Mouse (Mus musculus): Measurements from ENCODE around the gene Mettl6. TPM values are rescaled to one million over a fixed set of nuclear protein-coding genes. Genes with fewer than 3 reads are reported as not detected.

Gene Mettl6
- polyA plus RNA-seq, 1 experiment from 2014 or later: 50.3 TPM

GRCm38 (mm10) chr14:31493901-31494300 is 939 bp downstream of the Mettl6 start:
- peak overlapping the region; percentile 64 for H3K4me2 ChIP-seq (ENCODE audit: low read depth, low read length)
- H3K27ac ChIP-seq (ENCODE audit: low read length): no peak overlapping the region
- peak overlapping the region; percentile 70 for H3K4me3 ChIP-seq (ENCODE audit: low read length)
- H3K9ac ChIP-seq (ENCODE audit: low read length): peak overlapping the region; percentile 84
- H3K4me1 ChIP-seq (replicated peaks; ENCODE audit: control insufficient read depth, insufficient read depth, low read length): peaks cover 15% of the 10 kb centered on the region
- ATAC-seq (ENCODE audit: low read depth): no peak
- peaks cover 11% of the 10 kb centered on the region; the same call in 1 of the 2 replicates for H3K36me3 ChIP-seq (ENCODE audit: control insufficient read depth, insufficient read depth, low read length)
- 28% methylated on average over 9 of the region's 9 CpGs for WGBS
- H3K9me3 ChIP-seq (ENCODE audit: control insufficient read depth, low read length): no peaks in the 10 kb centered on the region
- H3K27me3 ChIP-seq (ENCODE audit: control insufficient read depth, insufficient read depth, low read depth, low read length): no peaks in the 10 kb centered on the region

DNA sequence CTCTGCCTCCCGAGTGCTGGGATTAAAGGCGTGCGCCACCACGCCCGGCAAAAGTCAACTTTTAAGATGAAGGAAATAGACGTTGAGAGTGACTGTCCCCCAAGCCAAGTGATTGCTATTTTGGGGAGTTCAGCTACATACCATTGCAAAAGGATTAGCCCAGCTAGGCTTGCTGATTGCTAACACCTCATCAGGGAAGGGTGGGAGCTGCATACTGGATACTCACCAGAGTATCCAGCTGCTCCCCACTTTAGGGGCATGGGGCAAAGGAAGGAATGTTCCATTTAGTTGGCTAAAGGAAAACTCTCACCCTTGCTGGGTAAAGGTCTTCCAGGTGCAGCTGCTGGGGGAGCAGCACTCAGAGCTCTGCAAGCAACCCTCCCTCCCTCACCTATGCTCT is 6.8 kb downstream of the Mettl6 start:
- H3K27me3 ChIP-seq (ENCODE audit: control insufficient read depth, insufficient read depth, low read depth, low read length): no peaks in the 10 kb centered on the region
- H3K4me1 ChIP-seq (replicated peaks; ENCODE audit: control insufficient read depth, insufficient read depth, low read length): no peaks in the 10 kb centered on the region
- H3K9ac ChIP-seq (ENCODE audit: low read length): no peak overlapping the region
- no peaks in the 10 kb centered on the region for H3K9me3 ChIP-seq (ENCODE audit: control insufficient read depth, low read length)
- no peak overlapping the region for H3K4me2 ChIP-seq (ENCODE audit: low read depth, low read length)
- no peak overlapping the region for H3K4me3 ChIP-seq (ENCODE audit: low read length)
- 92% methylated on average over 6 of the region's 6 CpGs for WGBS
- no peak for ATAC-seq (ENCODE audit: low read depth)
- H3K27ac ChIP-seq (ENCODE audit: low read length): no peak overlapping the region
- peaks cover 32% of the 10 kb centered on the region for H3K36me3 ChIP-seq (ENCODE audit: control insufficient read depth, insufficient read depth, low read length)

DNA sequence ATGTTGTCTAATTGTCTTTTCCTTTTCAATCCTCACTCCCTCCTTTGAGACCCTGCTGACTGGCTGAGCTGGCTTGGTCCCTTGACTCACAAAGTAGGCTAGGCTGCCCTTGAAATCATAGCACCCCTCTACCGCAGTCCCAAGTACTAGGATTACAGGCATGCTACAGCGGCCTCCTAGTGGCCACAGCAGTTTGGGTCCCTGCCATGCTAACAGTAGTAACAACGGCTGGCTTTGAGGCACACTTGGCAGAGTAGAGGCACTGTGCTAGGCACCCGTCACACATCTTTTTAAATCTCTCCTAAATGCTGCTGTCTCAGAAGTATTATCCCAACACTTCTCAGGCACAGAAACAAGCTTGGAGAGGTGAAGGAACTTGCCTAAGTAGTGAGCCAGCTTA is 8.4 kb downstream of the Mettl6 start:
- Histone ChIP-seq H3K36me3 (ENCODE audit: control insufficient read depth, insufficient read depth, low read length) (peaks cover 43% of the 10 kb centered on the region), H3K4me3 (ENCODE audit: low read length) (no peak overlapping the region), H3K4me1 (replicated peaks; ENCODE audit: control insufficient read depth, insufficient read depth, low read length) (no peaks in the 10 kb centered on the region), H3K27me3 (ENCODE audit: control insufficient read depth, insufficient read depth, low read depth, low read length) (no peaks in the 10 kb centered on the region), H3K4me2 (ENCODE audit: low read depth, low read length) (no peak overlapping the region), H3K9me3 (ENCODE audit: control insufficient read depth, low read length) (no peaks in the 10 kb centered on the region), H3K27ac (ENCODE audit: low read length) (no peak overlapping the region), H3K9ac (ENCODE audit: low read length) (no peak overlapping the region)
- 77% methylated on average over 4 of the region's 4 CpGs for WGBS
- ATAC-seq (ENCODE audit: low read depth): no peak

GRCm38 (mm10) chr14:31482417-31482816 is 12.4 kb downstream of the Mettl6 start:
- no peaks in the 10 kb centered on the region for H3K4me1 ChIP-seq (replicated peaks; ENCODE audit: control insufficient read depth, insufficient read depth, low read length)
- no peaks in the 10 kb centered on the region for H3K9me3 ChIP-seq (ENCODE audit: control insufficient read depth, low read length)
- no peak overlapping the region for H3K9ac ChIP-seq (ENCODE audit: low read length)
- H3K4me2 ChIP-seq (ENCODE audit: low read depth, low read length): no peak overlapping the region
- no peak for ATAC-seq (ENCODE audit: low read depth)
- H3K4me3 ChIP-seq (ENCODE audit: low read length): no peak overlapping the region
- WGBS: 84% methylated on average over 5 of the region's 5 CpGs
- H3K27ac ChIP-seq (ENCODE audit: low read length): no peak overlapping the region
- H3K27me3 ChIP-seq (ENCODE audit: control insufficient read depth, insufficient read depth, low read depth, low read length): no peaks in the 10 kb centered on the region
- peaks cover 57% of the 10 kb centered on the region for H3K36me3 ChIP-seq (ENCODE audit: control insufficient read depth, insufficient read depth, low read length)

GRCm38 (mm10) chr14:31473297-31473696 is 21.5 kb downstream of the Mettl6 start:
- ATAC-seq (ENCODE audit: low read depth): no peak
- H3K27ac ChIP-seq (ENCODE audit: low read length): no peak overlapping the region
- WGBS: 77% methylated on average over 2 of the region's 2 CpGs

GRCm38 (mm10) chr14:31472451-31473061 is 22.3 kb downstream of the Mettl6 start:
- Histone ChIP-seq H3K4me3 (ENCODE audit: low read length) (no peak overlapping the region), H3K36me3 (ENCODE audit: control insufficient read depth, insufficient read depth, low read length) (no peaks in the 10 kb centered on the region), H3K4me1 (replicated peaks; ENCODE audit: control insufficient read depth, insufficient read depth, low read length) (no peaks in the 10 kb centered on the region), H3K27me3 (ENCODE audit: control insufficient read depth, insufficient read depth, low read depth, low read length) (no peaks in the 10 kb centered on the region), H3K9ac (ENCODE audit: low read length) (no peak overlapping the region), H3K27ac (ENCODE audit: low read length) (no peak overlapping the region), H3K9me3 (ENCODE audit: control insufficient read depth, low read length) (no peaks in the 10 kb centered on the region), H3K4me2 (ENCODE audit: low read depth, low read length) (no peak overlapping the region)
- WGBS: 5% methylated on average over 5 of the region's 5 CpGs
- ATAC-seq (ENCODE audit: low read depth): no peak

More at GRCm38 (mm10) chr14:31473297-31473696, 21.5 kb downstream of the Mettl6 start:
- no peaks in the 10 kb centered on the region for H3K27me3 ChIP-seq (ENCODE audit: control insufficient read depth, insufficient read depth, low read depth, low read length)
- H3K4me2 ChIP-seq (ENCODE audit: low read depth, low read length): no peak overlapping the region
- no peak overlapping the region for H3K4me3 ChIP-seq (ENCODE audit: low read length)
- no peak overlapping the region for H3K9ac ChIP-seq (ENCODE audit: low read length)
- no peaks in the 10 kb centered on the region for H3K9me3 ChIP-seq (ENCODE audit: control insufficient read depth, low read length)
- H3K36me3 ChIP-seq (ENCODE audit: control insufficient read depth, insufficient read depth, low read length): no peaks in the 10 kb centered on the region; the same call in 1 of the 2 replicates
- no peaks in the 10 kb centered on the region for H3K4me1 ChIP-seq (replicated peaks; ENCODE audit: control insufficient read depth, insufficient read depth, low read length)

GRCm38 (mm10) chr14:31469711-31470110 is 25.1 kb downstream of the Mettl6 start:
- Histone ChIP-seq H3K9ac (ENCODE audit: low read length) (no peak overlapping the region), H3K4me1 (replicated peaks; ENCODE audit: control insufficient read depth, insufficient read depth, low read length) (no peaks in the 10 kb centered on the region), H3K27ac (ENCODE audit: low read length) (no peak overlapping the region), H3K4me2 (ENCODE audit: low read depth, low read length) (no peak overlapping the region), H3K9me3 (ENCODE audit: control insufficient read depth, low read length) (no peaks in the 10 kb centered on the region), H3K4me3 (ENCODE audit: low read length) (no peak overlapping the region), H3K36me3 (ENCODE audit: control insufficient read depth, insufficient read depth, low read length) (no peaks in the 10 kb centered on the region), H3K27me3 (ENCODE audit: control insufficient read depth, insufficient read depth, low read depth, low read length) (no peaks in the 10 kb centered on the region)
- no peak for ATAC-seq (ENCODE audit: low read depth)
- WGBS: 51% methylated on average over 4 of the region's 4 CpGs

GRCm38 (mm10) chr14:31464176-31464575 is 30.7 kb downstream of the Mettl6 start:
- ATAC-seq (ENCODE audit: low read depth): no peak
- Histone ChIP-seq H3K4me2 (ENCODE audit: low read depth, low read length) (no peak overlapping the region), H3K4me3 (ENCODE audit: low read length) (no peak overlapping the region), H3K4me1 (replicated peaks; ENCODE audit: control insufficient read depth, insufficient read depth, low read length) (no peaks in the 10 kb centered on the region), H3K9me3 (ENCODE audit: control insufficient read depth, low read length) (no peaks in the 10 kb centered on the region), H3K27ac (ENCODE audit: low read length) (no peak overlapping the region), H3K9ac (ENCODE audit: low read length) (no peak overlapping the region), H3K27me3 (ENCODE audit: control insufficient read depth, insufficient read depth, low read depth, low read length) (no peaks in the 10 kb centered on the region), H3K36me3 (ENCODE audit: control insufficient read depth, insufficient read depth, low read length) (no peaks in the 10 kb centered on the region)
- 46% methylated on average over 8 of the region's 8 CpGs for whole genome bisulfite sequencing

DNA sequence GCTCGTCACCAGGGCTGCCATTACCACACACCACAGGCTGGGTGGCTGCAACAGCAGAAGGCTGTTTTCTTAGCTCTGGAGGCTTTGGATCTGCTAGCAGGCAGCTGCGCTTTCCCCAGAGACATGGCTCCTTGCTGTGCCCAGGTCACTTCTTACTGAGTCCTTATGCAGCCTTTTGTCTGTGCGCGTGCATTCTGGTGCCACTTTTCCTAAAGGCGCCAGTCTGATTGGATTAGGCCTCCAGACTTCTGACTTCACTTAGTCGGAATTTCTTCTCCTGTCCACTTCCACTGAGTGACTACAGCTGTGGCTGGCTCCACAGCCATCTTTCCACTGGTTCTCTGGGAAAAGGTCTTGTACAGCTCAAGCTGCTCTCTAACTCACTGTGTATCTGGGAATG is 32.0 kb downstream of the Mettl6 start:
- 0 out of 2 replicates have a peak overlapping the region, but pooled peaks have one; percentile 42 for H3K27ac ChIP-seq (ENCODE audit: low read length)
- peak; percentile 41; the same call in 1 of the 2 replicates for ATAC-seq (ENCODE audit: low read depth)
- H3K9me3 ChIP-seq (ENCODE audit: control insufficient read depth, low read length): no peaks in the 10 kb centered on the region

More for the DNA sequence above, 32.0 kb downstream of the Mettl6 start:
- no peak overlapping the region for H3K4me3 ChIP-seq (ENCODE audit: low read length)
- 70% methylated on average over 6 of the region's 6 CpGs for WGBS
- no peaks in the 10 kb centered on the region for H3K4me1 ChIP-seq (replicated peaks; ENCODE audit: control insufficient read depth, insufficient read depth, low read length)
- no peak overlapping the region for H3K9ac ChIP-seq (ENCODE audit: low read length)
- no peak overlapping the region for H3K4me2 ChIP-seq (ENCODE audit: low read depth, low read length)
- no peaks in the 10 kb centered on the region for H3K27me3 ChIP-seq (ENCODE audit: control insufficient read depth, insufficient read depth, low read depth, low read length)
- H3K36me3 ChIP-seq (ENCODE audit: control insufficient read depth, insufficient read depth, low read length): no peaks in the 10 kb centered on the region

Measured in lung, embryonic 16.5 days (tissue).